Mouse (Mus musculus) left cerebral cortex, adult 9 months (tissue): ENCODE measurements around the gene Efcab2.

Experiments used
- DNase-seq, 2 experiments: peaks; one replicate each; pipeline ENCODE4 v3.0.0; 2022; ENCODE audit warnings: low spot score in 2 of 2

The Efcab2 gene

GRCm38 (mm10) chr1:178405951-178406711 lies at the start of gene Efcab2:
Gene Efcab2 (plus strand): TSS chr1:178406085.
- DNase-seq = peak; percentile 60 to 83

- DNase-seq = peak; percentile 64 to 86
These were observed 47.8 kb upstream of the Efcab2 start for GRCm38 (mm10) chr1:178357776-178358710.

- no peak for DNase-seq
These were observed 45.6 kb upstream of the Efcab2 start for GRCm38 (mm10) chr1:178360264-178360663.

- DNase-seq = no peak
These were observed 45.2 kb upstream of the Efcab2 start for GRCm38 (mm10) chr1:178360702-178361101.

GRCm38 (mm10) chr1:178365171-178365570 lies 40.7 kb upstream of the Efcab2 start:
- DNase-seq = no peak

- DNase-seq = no peak
These were observed 37.8 kb upstream of the Efcab2 start for GRCm38 (mm10) chr1:178368121-178368520.

- peak; percentile 89 to 96 for DNase-seq
These were observed 37.2 kb upstream of the Efcab2 start for GRCm38 (mm10) chr1:178368548-178369271.

GRCm38 (mm10) chr1:178369272-178369651 lies 36.6 kb upstream of the Efcab2 start:
- peak in 1 of 2 experiments; percentile 39 for DNase-seq

- DNase-seq = no peak
These were observed 33.2 kb upstream of the Efcab2 start for GRCm38 (mm10) chr1:178372681-178373080.

GRCm38 (mm10) chr1:178375381-178375780 lies 30.5 kb upstream of the Efcab2 start:
- DNase-seq = no peak

GRCm38 (mm10) chr1:178376061-178376460 lies 29.8 kb upstream of the Efcab2 start:
- no peak for DNase-seq

GRCm38 (mm10) chr1:178376907-178377306 lies 29.0 kb upstream of the Efcab2 start:
- DNase-seq = no peak

- DNase-seq = no peak
These were observed 27.8 kb upstream of the Efcab2 start for GRCm38 (mm10) chr1:178378115-178378514.

GRCm38 (mm10) chr1:178379224-178379623 lies 26.7 kb upstream of the Efcab2 start:
- DNase-seq = no peak

GRCm38 (mm10) chr1:178382165-178382564 lies 23.7 kb upstream of the Efcab2 start:
- DNase-seq = no peak

- no peak for DNase-seq
These were observed 17.1 kb upstream of the Efcab2 start for GRCm38 (mm10) chr1:178388802-178389201.

GRCm38 (mm10) chr1:178389401-178389800 lies 16.5 kb upstream of the Efcab2 start:
- no peak for DNase-seq

- no peak for DNase-seq
These were observed 12.9 kb upstream of the Efcab2 start for GRCm38 (mm10) chr1:178392970-178393369.

- DNase-seq = no peak
These were observed 10.8 kb upstream of the Efcab2 start for GRCm38 (mm10) chr1:178395091-178395490.

GRCm38 (mm10) chr1:178396383-178396782 lies 9.5 kb upstream of the Efcab2 start:
- DNase-seq = no peak

GRCm38 (mm10) chr1:178399879-178400278 lies 6.0 kb upstream of the Efcab2 start:
- DNase-seq = no peak

GRCm38 (mm10) chr1:178400652-178401051 lies 5.2 kb upstream of the Efcab2 start:
- DNase-seq = no peak
